Mouse (Mus musculus) kidney, adult 2 months (tissue): ENCODE measurements around the gene Dpp9. TPM values are rescaled to one million over a fixed set of nuclear protein-coding genes. Genes with fewer than 3 reads are reported as not detected.

Source experiments
- DNase-seq: peaks from one replicate; pipeline ENCODE4 v3.0.0; 2021
- H3K27ac ChIP-seq: fragments of 200-500 bp; 2 replicates; pipeline ENCODE4 v1.5.1; 2012; ENCODE audit warnings: low read depth, low read length, control low read depth, inconsistent platforms; ENCODE audit not compliant: insufficient read depth
- H3K27me3 ChIP-seq: fragments of 200-500 bp; replicated peaks from 2 replicates; pipeline ENCODE4 v1.6.1; 2012; ENCODE audit warnings: mild to moderate bottlenecking, moderate library complexity, low read length, inconsistent platforms; ENCODE audit not compliant: control insufficient read depth, insufficient read depth
- H3K36me3 ChIP-seq: fragments of 200-500 bp; 2 replicates; pipeline ENCODE4 v1.6.1; 2012; ENCODE audit warnings: mild to moderate bottlenecking, moderate library complexity, low read length, inconsistent platforms; ENCODE audit not compliant: control insufficient read depth, insufficient read depth
- H3K4me1 ChIP-seq: fragments of 200-500 bp; 2 replicates; pipeline ENCODE4 v1.6.1; 2011; ENCODE audit warnings: low read length; ENCODE audit not compliant: control insufficient read depth, insufficient read depth
- H3K4me3 ChIP-seq: fragments of 200-500 bp; 2 replicates; pipeline ENCODE4 v1.5.1; 2011; ENCODE audit warnings: mild to moderate bottlenecking, low read depth, low read length, control low read depth; ENCODE audit not compliant: insufficient read depth
- CTCF ChIP-seq: fragments of 200-500 bp; conservative IDR thresholded peaks from 2 replicates; pipeline ENCODE4 v1.5.1; 2011; ENCODE audit warnings: low read depth, mild to moderate bottlenecking, control low read depth, low read length, moderate library complexity, mixed read lengths; ENCODE audit not compliant: insufficient read depth, insufficient read length
- POLR2A ChIP-seq: fragments of 200-500 bp; IDR thresholded peaks from one replicate; pipeline ENCODE4 v1.6.1; 2011; ENCODE audit warnings: low read depth, low read length, control low read depth
- WGBS: fragments of 180-500 bp; shearing (Covaris S2); methylation state at CpG from one replicate; pipeline ENCODE4 v1.1.7; 2018; 5-methylcytosine and 5-hydroxymethylcytosine counted together
- polyA plus RNA-seq: library from polyadenylated mRNA; depleted of rRNA; stranded (reverse); fragments of >200 nt; gene quantifications from 2 replicates; pipeline ENCODE4 v1.2.3, GENCODE M21; 2012

Dpp9 gene
- polyA plus RNA-seq, 1 experiment, result 35.6 TPM

GRCm38 (mm10) chr17:56208821-56209220 lies 9.9 kb downstream of the Dpp9 start:
- no peaks in the 10 kb centered on the region for H3K36me3 ChIP-seq
- H3K27me3 ChIP-seq, result no peaks in the 10 kb centered on the region
- DNase-seq, result no peak
- no peak overlapping the region for H3K27ac ChIP-seq
- 78% methylated on average over 3 of the region's 3 CpGs for WGBS
- no peak overlapping the region for H3K4me3 ChIP-seq
- TF ChIP-seq POLR2A, result no peak
- no peak for TF ChIP-seq CTCF
- H3K4me1 ChIP-seq, result no peaks in the 10 kb centered on the region

GRCm38 (mm10) chr17:56207963-56208530 lies 10.7 kb downstream of the Dpp9 start:
- H3K36me3 ChIP-seq, result no peaks in the 10 kb centered on the region
- 93% methylated on average over 9 of the region's 9 CpGs for WGBS
- no peaks in the 10 kb centered on the region for H3K4me1 ChIP-seq
- TF ChIP-seq POLR2A (no peak), CTCF (no peak)
- H3K4me3 ChIP-seq, result no peak overlapping the region
- no peaks in the 10 kb centered on the region for H3K27me3 ChIP-seq
- DNase-seq, result no peak
- no peak overlapping the region for H3K27ac ChIP-seq

GRCm38 (mm10) chr17:56206986-56207674 lies 11.6 kb downstream of the Dpp9 start:
- Histone ChIP-seq H3K36me3 (no peaks in the 10 kb centered on the region), H3K27ac (no peak overlapping the region), H3K4me1 (no peaks in the 10 kb centered on the region), H3K4me3 (no peak overlapping the region), H3K27me3 (no peaks in the 10 kb centered on the region)
- no peak for DNase-seq
- TF ChIP-seq CTCF (no peak), POLR2A (no peak)
- 67% methylated on average over 6 of the region's 6 CpGs for WGBS

- H3K27ac ChIP-seq, result no peak overlapping the region
Measured at GRCm38 (mm10) chr17:56206276-56206884, 12.3 kb downstream of the Dpp9 start.

GRCm38 (mm10) chr17:56203729-56204128 lies 15.0 kb downstream of the Dpp9 start:
- Histone ChIP-seq H3K4me3 (no peak overlapping the region), H3K36me3 (no peaks in the 10 kb centered on the region), H3K27ac (no peak overlapping the region), H3K27me3 (no peaks in the 10 kb centered on the region), H3K4me1 (no peaks in the 10 kb centered on the region)
- TF ChIP-seq POLR2A (no peak), CTCF (peak; percentile 36; the same call in 1 of the 2 replicates)
- no peak for DNase-seq
- 70% methylated on average over 3 of the region's 3 CpGs for WGBS

More at GRCm38 (mm10) chr17:56206276-56206884, 12.3 kb downstream of the Dpp9 start:
- Histone ChIP-seq H3K4me3 (no peak overlapping the region), H3K4me1 (no peaks in the 10 kb centered on the region), H3K27me3 (no peaks in the 10 kb centered on the region), H3K36me3 (no peaks in the 10 kb centered on the region)
- peak; percentile 24 for DNase-seq
- 75% methylated on average over 10 of the region's 10 CpGs for WGBS
- TF ChIP-seq CTCF, result no peak
- TF ChIP-seq POLR2A, result no peak

- TF ChIP-seq CTCF (no peak), POLR2A (no peak)
- Histone ChIP-seq H3K36me3 (no peaks in the 10 kb centered on the region), H3K27me3 (no peaks in the 10 kb centered on the region), H3K4me1 (no peaks in the 10 kb centered on the region), H3K4me3 (no peak overlapping the region), H3K27ac (no peak overlapping the region)
- no peak for DNase-seq
- 94% methylated on average over 8 of the region's 8 CpGs for WGBS
Measured at GRCm38 (mm10) chr17:56202476-56202875, 16.2 kb downstream of the Dpp9 start.

GRCm38 (mm10) chr17:56201642-56202041 lies 17.1 kb downstream of the Dpp9 start:
- H3K4me3 ChIP-seq, result no peak overlapping the region
- 68% methylated on average over 3 of the region's 3 CpGs for WGBS
- peak; percentile 28; the same call in 1 of the 2 replicates for TF ChIP-seq CTCF
- no peak for TF ChIP-seq POLR2A
- H3K36me3 ChIP-seq, result no peaks in the 10 kb centered on the region
- no peaks in the 10 kb centered on the region for H3K4me1 ChIP-seq
- no peaks in the 10 kb centered on the region for H3K27me3 ChIP-seq
- H3K27ac ChIP-seq, result no peak overlapping the region
- DNase-seq, result no peak
